Mouse (Mus musculus): Measurements from ENCODE around the gene Chd5.

GRCm38 (mm10) chr4:152313934-152314333 lies 24.5 kb upstream of the Chd5 start:
- no peak for TF ChIP-seq POLR2A (IDR thresholded peaks at IDR 0.05; ENCODE audit: borderline replicate concordance, control insufficient read depth, low read depth, low read length)
- no peak for TF ChIP-seq CTCF (IDR thresholded peaks at IDR 0.05; ENCODE audit: control insufficient read depth, insufficient read depth, low read length)

Measured in bone marrow, adult 2 months (tissue).